Mouse (Mus musculus) right cerebral cortex, postnatal 10 days (tissue): ENCODE measurements at regions not wholly inside any gene's neighbourhood (a gene's known extent, or its start where the extent isn't known, plus 50 kb on each side); places are given as distances from the start of the nearest gene placed in this dataset.

ENCODE experiments used
- DNase-seq, 2 experiments: peaks; one replicate each; pipeline ENCODE4 v3.0.0; 2021; ENCODE audit warnings: low spot score in 2 of 2

DNA sequence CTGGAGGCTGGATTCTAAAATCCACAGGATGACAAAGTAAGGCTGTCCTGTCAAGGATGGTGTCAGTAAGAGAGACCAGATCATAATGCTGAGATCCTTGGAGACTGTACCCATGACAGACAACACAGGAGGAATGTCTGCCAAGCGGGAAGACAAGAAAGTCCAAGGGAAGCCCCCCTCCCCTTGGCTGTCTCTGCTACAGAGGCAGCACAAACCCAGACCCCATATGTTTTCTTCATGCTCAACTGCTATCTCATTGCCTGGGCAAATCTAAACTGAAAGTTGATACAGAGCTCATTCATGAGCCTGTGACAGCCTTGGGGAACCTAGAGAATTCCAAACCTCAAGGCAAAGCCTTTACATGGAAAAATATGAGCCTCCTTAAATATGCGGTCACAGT, 177.7 kb upstream of the Id4 start:
- no peak for DNase-seq

DNA sequence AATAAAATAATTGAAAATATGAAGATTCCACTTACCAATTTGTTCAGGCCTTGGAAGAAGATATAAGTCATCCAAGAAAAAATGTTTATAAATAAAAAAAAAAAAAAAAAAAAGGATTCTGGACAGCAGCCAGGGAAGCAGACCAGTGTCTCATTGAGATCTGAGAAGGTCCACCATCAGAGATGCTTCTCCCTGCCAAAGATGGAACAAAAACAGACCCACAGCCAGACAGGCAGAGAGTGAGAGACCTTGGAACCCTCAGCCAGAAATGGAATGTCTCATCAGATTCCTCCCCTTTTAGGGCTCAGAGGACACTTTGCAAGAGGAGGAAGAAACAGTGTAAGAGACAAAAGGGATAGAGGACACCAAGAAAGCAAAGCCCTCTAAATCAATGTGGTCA, 177.2 kb upstream of the Id4 start:
- no peak for DNase-seq

DNA sequence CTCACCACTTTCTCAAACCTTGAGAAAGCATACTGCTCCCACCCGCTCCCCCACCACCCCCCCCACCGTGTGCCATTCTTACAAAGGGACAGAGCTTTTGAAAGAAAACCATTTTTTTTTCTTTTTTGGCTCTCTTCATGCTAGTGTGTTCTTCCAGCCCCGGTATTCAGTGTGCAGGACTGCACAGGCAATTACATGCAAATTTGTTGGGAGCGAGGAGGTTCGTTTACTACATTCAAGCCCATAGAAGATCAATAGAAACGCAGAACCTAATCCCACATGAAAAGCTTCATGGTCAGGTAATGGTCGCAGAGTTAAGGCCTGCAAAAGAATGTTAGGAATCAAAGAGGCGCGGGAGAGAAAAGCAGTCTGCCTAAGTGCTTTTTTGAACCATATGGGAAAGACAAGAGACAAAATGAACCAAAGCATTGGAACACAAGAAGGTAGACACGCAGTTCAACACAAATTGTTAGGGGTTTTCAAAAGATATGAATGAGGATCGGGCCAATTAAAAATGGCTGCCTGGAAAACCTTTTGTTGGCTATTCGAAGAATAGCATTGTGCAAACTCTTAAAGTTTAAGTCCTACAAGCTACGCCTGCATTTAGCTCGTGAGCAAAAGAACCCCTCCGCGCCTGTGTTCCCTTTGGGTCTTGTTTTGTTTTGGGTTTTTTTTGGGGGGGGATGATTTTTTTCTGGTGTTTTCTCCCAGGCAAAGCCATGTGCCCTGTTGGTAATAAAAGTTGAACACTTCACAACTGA, 166.6 kb upstream of the Id4 start:
- DNase-seq: no peak

DNA sequence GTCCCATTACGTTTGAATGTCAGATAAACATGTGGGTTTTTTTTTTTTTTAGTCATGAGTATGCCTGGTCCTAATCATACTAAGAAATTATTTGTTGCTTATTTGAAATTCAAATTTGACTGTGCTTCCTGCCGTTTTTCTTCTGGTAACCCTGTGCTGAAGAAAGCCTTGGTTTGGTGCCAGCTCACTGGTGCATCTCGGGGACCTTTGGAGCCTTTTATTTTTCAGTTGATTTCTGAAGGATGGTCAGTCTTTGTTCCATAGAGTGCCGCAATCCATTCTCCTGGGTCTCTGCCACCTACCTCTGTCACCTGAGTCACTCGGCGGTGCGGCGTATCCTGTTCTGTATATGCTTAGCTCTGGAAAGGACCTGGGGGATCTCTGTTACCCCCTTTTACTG, 158.9 kb upstream of the Id4 start:
- DNase-seq: no peak

DNA sequence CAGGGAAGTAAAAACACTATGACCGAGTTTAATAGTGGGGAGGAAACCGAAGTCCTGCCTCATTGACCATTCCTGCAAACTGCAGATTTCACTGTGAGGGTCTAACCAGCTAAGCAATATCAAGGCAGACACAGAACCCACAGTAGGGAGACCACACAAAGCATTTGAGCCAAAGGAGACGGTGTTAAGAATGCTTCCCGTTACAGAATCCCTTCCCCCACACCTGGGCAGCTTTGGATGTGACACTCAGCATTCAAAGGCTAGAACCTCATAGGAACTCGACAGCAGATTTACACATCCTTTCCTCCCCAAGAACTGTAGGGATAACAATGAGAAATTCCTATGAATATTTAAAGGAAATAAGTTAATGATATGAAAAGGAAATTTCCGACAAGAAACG, 158.5 kb upstream of the Id4 start:
- DNase-seq: no peak

DNA sequence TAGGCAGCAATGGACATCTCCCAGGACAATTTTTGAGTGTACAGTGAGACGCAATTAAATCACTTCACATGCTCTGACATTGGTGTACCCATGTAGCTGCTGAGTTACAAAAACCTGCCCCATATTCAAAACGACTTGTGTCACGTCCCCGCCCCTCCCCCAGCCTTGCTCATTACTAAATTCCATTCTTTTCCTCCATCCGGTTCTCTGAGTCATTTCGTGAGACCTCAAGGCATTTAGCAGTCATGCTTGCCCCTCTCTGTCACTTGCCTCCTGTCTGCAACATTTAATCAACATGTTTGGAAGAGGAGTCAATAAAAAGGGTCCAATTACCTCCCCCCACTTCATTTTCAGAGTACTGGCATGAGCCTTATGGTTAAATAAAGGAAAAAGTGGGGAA, 156.3 kb upstream of the Id4 start:
- no peak for DNase-seq

DNA sequence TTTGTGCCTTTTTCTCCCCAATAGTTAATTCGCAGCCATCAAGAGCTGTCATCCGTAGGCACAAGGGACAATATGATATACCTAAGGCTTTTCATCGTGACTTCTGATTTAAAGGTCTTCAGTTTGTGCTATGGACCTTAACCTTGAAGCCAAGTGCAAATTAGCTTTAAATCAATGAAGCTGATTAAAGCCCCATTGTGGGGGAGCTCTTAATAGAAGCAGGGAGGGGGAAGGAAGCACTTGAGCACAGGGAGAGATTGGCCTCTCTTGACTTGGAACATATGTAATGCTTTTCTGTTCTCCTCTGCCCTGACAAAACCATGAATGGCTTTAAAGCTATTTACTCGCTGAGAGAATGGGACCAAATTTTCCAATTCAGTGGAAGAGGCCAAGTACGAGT, 154.1 kb upstream of the Id4 start:
- DNase-seq: no peak

DNA sequence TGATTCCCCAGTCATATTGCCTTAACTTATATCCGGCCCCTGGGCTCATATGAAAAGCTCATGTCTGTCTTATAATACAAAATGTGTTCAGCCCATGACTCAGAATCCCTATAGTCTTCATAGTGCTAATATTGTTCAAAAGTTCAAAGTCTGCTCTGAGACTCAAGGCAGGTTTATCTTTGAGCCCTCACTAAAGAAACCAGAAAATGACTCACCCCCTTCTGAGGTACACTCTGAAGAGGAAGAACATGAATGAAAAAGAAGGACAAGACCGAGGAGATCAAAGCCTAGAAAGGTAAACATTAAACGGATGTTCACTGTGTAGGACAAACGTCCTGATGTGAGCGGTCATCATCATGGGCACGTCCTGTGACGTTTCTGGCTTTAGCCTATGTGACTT, 145.1 kb upstream of the Id4 start:
- DNase-seq: no peak

DNA sequence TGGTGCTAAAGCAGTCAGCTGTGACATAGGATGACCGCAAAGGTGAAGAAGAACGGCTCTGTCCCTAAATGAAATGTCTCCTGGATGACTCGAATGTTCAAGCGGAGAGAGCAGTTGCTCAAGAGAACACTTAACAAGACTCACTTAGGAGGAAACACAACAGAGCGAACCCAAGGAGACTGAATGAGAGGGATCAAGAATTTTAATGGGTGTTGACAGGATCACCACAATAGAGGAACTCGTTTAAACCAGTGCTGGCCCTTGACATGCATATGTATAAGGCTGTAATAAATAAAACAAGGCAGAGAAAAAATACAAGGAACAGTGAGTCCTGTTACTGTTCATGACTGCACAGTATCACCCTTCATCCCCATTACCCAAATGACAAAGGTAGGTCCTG, 134.4 kb upstream of the Id4 start:
- peak in 1 of 2 experiments; percentile 30 for DNase-seq

DNA sequence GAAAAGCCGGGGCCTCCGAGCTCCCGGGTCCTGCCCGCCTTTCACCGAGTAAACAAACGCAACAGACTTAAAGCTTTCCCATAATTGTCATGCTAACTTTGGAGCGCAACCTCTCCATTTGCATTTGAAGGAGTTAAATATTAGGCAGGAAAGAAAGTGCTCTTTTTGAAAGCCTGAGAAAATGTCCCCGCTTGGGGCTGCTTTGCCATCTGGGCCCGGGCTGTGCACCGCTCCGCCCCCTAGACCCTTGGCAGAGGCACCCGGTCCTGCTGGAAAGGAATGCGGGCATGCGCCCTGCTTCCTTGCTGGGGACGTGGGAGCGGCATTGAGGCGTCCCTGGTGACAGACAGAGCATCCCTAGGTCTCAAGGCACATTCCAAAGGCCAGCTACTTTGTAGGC, 130.3 kb upstream of the Id4 start:
- peak; percentile 81 to 85 for DNase-seq

DNA sequence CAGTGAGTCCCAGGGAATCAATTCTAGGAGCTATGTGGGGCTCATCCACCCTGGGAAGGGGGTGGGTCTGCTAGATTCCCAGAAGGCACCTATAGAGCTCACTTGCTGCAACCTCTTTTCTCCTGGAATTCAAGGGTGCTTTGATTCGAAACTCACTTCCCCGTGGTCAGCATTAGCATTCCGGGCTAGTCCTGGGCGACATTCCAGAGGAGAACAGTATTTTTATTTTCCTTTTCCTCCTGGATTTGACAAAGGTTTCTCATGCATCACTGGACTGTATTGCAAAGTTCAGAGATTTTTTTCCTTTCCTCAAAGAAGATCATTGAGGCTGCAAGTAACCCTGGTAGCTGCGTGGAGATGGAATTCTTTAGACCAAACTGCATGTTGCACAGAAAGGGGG, 129.3 kb upstream of the Id4 start:
- DNase-seq: peak; percentile 28

DNA sequence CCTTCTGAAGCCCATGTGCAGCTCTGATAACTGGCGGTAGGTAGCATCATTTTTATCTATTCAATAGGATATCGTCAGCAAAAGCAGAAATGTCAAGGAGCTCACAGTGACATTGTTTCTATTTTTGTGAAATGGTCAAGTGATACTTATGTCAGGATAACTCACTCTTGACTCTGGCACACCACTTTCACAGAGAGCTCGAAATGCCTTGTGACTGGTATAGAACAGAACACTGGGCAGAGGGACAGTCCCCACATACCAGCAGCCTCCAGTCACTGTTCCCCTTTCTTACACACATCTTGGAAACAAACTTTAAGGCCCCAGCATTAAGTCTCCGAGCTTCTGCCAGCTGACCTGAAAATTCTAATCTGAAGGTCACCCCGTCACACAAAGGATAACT, 115.1 kb upstream of the Id4 start:
- DNase-seq: no peak

DNA sequence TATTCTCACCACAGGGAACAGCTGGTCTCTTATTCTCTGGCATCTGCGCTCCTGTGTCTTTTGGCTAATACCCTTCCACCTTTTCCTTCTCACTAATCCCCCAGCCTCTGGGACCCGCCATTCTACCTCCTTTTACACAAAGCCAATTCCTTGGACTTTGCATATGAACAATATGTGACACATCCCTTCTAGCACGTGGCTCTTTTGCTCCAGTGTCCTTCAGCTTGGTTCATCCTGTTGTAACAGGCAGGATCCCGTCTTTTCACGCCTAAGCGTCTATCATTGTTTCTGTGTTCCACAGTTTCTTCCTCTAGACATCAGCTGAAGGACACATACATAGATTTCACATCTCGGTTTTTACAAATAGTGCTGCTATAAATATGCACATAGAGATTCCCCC, 114.0 kb upstream of the Id4 start:
- DNase-seq: no peak

DNA sequence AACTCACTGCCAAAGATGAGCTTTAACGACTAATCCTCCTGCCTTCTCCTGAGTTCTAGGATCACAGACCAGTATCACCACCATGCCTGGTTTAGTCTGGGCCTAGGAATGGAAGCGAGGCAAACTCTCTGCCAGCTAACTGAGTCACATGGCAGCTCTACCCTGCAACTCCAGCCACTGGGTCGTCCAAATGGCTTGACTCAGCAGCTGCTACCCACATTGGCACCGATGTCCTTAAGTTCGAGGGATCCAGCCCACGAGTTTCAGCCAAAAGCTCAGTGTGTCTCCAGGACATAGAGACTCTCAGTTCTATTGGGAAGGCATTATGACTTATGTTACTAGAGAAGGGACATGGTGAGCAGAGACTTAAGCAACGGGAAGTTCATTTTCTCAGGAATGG, 107.8 kb upstream of the Id4 start:
- peak; percentile 35 to 46 for DNase-seq

DNA sequence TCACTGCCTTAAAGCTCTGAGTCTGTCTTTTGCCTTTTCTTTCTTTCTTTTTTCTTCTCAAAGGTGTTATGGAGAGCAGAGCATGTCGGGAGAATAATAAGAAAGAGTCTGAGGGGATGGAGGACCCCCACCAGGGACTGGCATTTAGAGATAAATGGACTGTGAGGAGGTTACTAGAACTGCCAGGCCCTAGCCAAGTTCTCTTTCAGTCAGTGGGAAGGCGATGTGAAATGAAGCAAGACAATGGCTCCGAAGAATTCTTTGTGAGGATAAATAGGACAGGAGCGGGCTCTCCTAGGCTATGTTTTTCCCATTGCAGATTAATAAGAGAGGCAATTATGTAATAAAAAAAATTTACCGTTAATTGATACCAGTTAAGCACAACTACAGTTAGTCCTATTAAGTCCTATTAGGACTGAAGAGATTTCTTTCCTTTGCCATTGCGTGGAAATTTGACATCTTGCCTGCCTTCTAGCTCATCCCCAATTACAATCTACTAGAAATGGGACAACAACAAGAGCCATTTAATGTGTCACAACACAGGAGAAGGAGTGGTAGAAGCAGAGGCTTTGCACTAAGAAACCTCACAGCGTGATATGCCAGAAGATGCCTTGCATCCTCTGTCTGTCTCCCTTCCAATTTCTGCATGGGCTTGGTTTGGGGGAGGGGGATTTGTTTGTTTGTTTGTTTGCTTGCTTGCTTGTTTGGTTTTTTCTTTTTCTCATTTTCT, 107.2 kb upstream of the Id4 start:
- DNase-seq: no peak

DNA sequence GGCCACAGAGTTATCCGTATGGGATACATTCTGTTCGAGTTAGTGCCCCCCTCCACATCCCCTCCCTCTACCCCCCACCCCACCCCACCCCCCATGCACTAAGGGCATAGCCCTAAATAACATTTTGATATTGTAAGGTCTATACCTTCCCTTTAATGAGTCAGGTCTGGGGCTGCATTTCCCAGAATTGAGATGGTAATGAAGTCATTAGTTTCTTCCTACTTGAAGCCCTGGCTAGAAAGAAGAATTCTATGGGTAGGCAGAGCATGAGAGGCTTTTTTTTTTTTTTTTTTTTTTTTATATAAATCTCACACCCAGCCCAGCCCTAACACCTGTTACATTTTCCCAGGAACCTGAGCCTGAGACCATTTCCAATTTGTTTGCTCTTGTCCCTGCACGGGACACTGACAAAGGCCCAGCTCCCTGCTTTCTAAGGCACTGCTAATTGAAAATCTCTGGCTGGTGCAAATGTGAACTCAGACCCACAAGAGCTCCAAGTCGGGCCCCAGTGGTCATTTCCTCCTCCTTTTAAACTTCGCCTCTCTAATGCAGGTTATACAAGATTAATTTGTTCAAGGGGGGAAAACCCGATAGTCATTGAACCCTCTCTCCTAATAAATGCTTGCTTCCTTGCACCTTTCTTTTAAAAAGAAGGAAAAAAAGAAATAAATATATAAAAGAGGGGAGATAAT, 106.5 kb upstream of the Id4 start:
- DNase-seq: no peak

DNA sequence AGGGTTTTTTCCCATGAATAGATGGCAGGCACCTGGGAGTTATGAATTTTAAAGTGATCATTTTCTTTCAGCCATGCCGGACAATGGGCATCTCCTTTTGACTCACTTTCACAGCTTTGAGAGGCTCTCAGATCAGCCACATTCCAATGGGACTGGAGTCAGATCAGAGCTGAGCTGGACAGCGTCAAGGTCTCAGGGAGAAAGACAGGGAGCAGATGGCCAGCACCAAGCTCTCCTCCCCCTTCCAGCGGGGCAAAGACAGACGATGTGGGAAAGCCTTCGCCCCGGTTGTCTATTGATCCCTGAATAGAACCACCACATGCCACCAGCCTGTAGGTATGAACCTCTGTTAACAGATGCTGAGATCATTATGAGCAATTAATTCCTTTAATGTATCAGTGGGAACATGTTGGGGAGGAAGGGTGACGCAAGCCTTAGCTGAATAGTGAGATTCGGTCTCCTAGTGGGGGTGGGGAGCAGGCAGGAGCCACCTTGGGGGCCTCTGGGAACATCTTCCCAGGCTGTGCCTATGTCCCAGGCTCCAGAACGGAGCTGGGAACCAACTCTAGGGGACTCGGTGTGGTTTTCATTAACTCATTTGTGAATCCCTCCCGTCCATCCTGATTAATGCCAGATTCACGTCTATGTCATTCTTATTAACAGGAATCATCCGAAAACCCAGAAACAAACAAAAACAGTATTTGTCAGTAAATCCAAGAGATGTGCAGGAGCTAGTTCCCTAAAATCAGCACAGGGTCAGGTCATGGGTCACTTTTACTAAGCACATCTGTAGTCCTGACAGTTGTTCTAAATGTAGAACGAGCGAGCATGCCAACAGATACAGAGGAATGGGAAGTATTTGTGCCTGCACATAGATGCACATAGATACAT, 101.8 kb upstream of the Id4 start:
- no peak for DNase-seq

DNA sequence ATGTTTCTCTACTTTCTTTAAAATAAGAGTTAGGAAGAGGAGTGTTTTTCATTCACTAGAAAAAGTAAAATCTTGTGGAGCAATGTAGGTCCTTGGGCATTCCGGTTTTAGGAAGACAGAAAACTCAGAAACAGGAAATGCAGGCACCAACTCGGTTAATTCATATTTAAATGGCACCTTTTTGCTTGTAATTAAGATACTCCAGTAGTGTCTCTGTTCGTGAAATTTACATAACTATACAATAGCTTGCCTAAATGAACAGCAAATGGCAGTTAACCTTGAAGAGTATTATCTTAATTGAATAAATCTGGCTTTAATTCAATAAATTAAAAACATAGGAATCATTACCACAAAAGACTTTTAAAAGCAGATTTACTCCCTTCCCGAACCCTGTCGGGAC, 100.9 kb upstream of the Id4 start:
- DNase-seq: no peak

DNA sequence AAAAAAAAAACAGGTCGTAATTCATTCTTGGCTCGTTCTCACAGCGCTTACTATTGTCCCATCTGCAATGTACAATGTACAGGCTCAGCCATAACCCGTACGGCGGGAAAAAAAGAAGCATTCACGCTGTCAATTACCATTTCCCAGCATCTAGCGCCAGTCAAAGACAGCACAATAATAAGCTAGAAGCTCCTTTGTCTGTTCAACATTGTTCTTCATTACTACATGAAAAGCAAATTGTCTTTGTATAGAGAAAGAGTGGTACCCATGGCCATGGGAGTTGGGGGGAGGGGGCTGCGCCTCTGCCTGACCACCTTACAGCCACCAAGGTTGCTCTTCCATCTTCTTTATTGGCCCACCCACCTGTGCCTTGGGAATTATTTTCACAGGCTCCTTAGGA, 99.7 kb upstream of the Id4 start:
- DNase-seq: no peak

DNA sequence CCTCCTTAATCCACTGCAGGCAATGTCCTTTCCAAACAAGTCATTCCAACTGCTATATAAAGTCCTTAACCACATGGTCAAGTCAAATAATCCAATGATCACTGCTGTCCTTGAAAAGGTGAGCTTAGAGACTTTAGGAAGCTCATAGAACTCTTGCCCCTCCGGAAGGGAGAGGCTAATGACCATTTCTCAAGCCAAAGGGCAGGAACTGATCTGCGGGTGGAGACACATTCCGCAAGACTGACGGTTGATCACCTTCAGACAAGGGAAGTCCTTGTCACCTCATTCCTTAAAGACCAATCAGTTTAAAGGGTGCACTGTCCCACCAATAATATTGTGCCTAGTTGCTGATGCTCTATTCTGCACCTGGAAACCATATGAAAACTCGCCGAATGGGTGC, 96.4 kb upstream of the Id4 start:
- DNase-seq: no peak

DNA sequence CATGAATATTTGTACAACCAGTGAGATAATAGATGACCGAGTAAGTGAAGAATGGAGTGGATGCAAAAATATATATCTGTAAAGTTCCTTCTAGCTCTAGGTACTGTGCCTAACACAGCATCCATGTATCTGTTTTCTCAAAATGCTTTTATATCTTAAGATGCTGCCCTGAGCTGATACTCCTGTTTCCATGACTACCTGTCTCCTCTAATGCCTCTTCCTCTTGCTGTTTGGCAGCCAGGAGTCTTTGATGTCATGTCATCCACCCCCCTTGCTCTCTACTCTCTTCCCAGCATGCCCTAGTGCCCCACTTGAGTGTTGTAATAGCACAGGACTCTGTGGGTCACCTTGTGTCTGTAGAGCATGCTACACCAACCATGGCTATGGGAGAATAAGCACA, 95.2 kb upstream of the Id4 start:
- DNase-seq: no peak

DNA sequence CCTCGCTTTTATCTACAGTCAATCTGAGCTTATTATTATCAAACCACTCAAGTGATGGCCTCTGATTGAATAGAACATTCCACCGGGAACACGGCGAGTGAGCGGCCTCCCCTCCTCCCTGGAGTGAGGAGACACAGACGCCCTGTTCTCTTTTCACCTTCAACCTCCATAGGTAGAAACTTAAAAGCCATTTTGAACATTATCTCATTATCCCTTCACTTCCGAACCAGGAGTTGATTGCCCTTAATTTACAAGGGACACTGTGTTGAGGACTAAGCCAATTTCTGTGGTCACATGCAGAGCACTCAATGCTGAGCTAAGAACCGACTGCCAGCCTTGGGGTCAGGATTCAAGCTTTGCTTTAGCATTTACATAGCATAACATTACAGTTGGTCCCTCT, 93.1 kb upstream of the Id4 start:
- no peak for DNase-seq
